Mouse (Mus musculus) kidney, embryonic 14.5 days (tissue): ENCODE measurements around the gene Lypd5. TPM values are rescaled to one million over a fixed set of nuclear protein-coding genes. Genes with fewer than 3 reads are reported as not detected.

Experiments
- ATAC-seq: fragments of 200-750 bp; cut with Nextera tagmentation; 2 replicates; pipeline ENCODE4 v1.8.0; 2017; ENCODE audit warnings: moderate number of reproducible peaks, mild to moderate bottlenecking, moderate TSS enrichment, moderate library complexity; ENCODE audit not compliant: low FRiP score, low TSS enrichment
- H3K27ac ChIP-seq: fragments of 300-500 bp; sonication (generic); 2 replicates; pipeline ENCODE4 v1.5.1; 2014; ENCODE audit warnings: low read depth, mild to moderate bottlenecking, low read length, moderate library complexity, mixed read lengths
- H3K27me3 ChIP-seq: fragments of 300-500 bp; sonication (generic); 2 replicates; pipeline ENCODE4 v1.6.1; 2014; ENCODE audit warnings: mild to moderate bottlenecking, low read length; ENCODE audit not compliant: control insufficient read depth, insufficient read depth
- H3K36me3 ChIP-seq: fragments of 300-500 bp; sonication (generic); 2 replicates; pipeline ENCODE4 v1.6.1; 2014; ENCODE audit warnings: low read length, mixed read lengths; ENCODE audit not compliant: control insufficient read depth, insufficient read depth
- H3K4me1 ChIP-seq: fragments of 300-500 bp; sonication (generic); 2 replicates; pipeline ENCODE4 v1.6.1; 2014; ENCODE audit warnings: low read length, mixed read lengths; ENCODE audit not compliant: control insufficient read depth, insufficient read depth
- H3K4me2 ChIP-seq: fragments of 300-500 bp; sonication (generic); replicated peaks from 2 replicates; pipeline ENCODE4 v1.6.1; 2014; ENCODE audit warnings: low read depth, mild to moderate bottlenecking, low read length
- H3K4me3 ChIP-seq: fragments of 300-500 bp; sonication (generic); 2 replicates; pipeline ENCODE4 v1.5.1; 2014; ENCODE audit warnings: mild to moderate bottlenecking, low read length
- H3K9ac ChIP-seq: fragments of 300-500 bp; sonication (generic); 2 replicates; pipeline ENCODE4 v1.6.1; 2014; ENCODE audit warnings: low read depth, mild to moderate bottlenecking, low read length, moderate library complexity
- H3K9me3 ChIP-seq: fragments of 300-500 bp; sonication (generic); 2 replicates; pipeline ENCODE4 v1.6.1; 2016; ENCODE audit warnings: low read length; ENCODE audit not compliant: control insufficient read depth
- WGBS: fragments of 180-500 bp; shearing (Covaris S2); extraction: QIAGEN DNeasy Blood & Tissue Kit; methylation state at CpG from one replicate; pipeline ENCODE4 v1.1.7; 2014; 5-methylcytosine and 5-hydroxymethylcytosine counted together
- polyA plus RNA-seq: library from polyadenylated mRNA; unstranded; fragments of >200 nt; fragmentation: Nextera tagmentation; extraction: Ambion mirVana; gene quantifications from 2 replicates; pipeline ENCODE4 v1.2.1, GENCODE M21; 2014

Lypd5 gene
- polyA plus RNA-seq, 1 experiment from 2014 or later = not detected

DNA sequence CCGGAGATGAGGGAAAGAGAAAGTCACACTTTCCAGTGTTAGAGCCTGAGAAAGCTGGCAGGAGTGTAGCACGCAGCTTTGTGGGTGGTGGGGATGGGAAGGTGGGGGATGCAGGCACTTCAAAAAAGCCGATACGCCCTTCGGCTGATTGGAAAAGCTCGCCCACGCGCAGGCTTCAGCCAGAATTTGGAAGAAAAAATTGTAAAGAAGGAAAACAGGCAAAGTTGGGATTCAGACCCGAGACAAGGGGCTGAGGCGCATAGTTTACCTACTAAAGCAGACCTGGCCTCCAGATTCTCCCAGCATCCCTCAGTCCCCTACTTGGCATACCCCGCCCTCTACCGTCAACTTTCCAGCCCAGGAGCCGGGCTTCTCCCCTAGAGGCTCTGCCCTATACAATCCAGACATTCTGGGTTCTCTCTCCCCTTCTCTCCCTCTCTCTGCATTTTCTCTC, 23.3 kb upstream of the Lypd5 start:
- peak overlapping the region; percentile 30 for H3K4me3 ChIP-seq
- peak; percentile 78; the same call in 1 of the 2 replicates for ATAC-seq
- H3K4me1 ChIP-seq = no peaks in the 10 kb centered on the region
- peak overlapping the region; percentile 46; the same call in 1 of the 2 replicates for H3K9ac ChIP-seq
- WGBS = 7% methylated on average over 13 of the region's 13 CpGs
- no peak overlapping the region for H3K27ac ChIP-seq
- peaks cover 11% of the 10 kb centered on the region for H3K9me3 ChIP-seq
- no peaks in the 10 kb centered on the region for H3K27me3 ChIP-seq
- peak overlapping the region; percentile 47 for H3K4me2 ChIP-seq
- no peaks in the 10 kb centered on the region for H3K36me3 ChIP-seq

DNA sequence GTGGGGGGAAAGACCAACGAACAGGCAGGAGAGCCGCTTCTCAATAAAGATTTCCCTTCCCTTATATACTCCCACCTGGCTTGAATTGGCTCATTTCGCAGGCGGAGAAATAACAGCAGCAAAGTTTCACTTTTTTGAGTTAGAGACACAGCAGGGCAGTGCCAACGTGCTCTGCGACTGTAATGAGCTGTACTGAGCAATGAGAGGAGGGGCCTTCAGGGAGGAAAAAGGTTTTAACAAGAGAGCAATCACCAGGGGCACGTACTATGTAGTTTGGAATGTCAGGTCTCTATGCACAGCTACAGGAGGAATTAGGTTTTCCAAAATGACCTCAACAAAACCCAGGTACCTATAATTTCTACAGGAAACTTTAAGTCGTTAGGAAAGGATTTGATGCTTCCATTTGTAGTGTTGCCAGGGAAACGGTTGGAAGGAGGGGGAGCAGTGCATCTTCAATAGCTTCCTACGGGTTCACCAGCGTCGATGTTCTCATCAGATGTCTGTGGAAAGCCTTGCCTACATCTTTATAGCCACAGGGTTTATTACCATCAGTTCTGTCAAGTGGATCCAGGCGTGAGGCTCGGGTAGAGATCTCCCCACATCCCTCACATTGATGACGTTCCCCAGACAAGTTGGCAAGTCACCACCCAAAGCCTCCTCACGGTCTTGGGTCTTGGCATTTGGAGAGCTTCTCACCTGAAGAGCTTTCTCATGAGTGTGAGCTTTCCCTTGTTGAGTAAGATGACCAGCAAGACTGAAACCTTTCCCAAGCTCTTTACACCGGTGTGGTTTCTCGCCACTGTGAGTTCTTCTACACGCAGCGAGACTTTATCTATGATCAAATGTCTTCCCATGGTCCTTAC, 22.5 kb upstream of the Lypd5 start:
- H3K27me3 ChIP-seq = no peaks in the 10 kb centered on the region
- H3K9me3 ChIP-seq = peaks cover 11% of the 10 kb centered on the region
- H3K9ac ChIP-seq = peak overlapping the region; percentile 46; the same call in 1 of the 2 replicates
- WGBS = 41% methylated on average over 20 of the region's 20 CpGs
- no peaks in the 10 kb centered on the region for H3K4me1 ChIP-seq
- peak overlapping the region; percentile 30 for H3K4me3 ChIP-seq
- H3K36me3 ChIP-seq = no peaks in the 10 kb centered on the region
- ATAC-seq = no peak
- peak overlapping the region; percentile 47 for H3K4me2 ChIP-seq
- H3K27ac ChIP-seq = no peak overlapping the region

DNA sequence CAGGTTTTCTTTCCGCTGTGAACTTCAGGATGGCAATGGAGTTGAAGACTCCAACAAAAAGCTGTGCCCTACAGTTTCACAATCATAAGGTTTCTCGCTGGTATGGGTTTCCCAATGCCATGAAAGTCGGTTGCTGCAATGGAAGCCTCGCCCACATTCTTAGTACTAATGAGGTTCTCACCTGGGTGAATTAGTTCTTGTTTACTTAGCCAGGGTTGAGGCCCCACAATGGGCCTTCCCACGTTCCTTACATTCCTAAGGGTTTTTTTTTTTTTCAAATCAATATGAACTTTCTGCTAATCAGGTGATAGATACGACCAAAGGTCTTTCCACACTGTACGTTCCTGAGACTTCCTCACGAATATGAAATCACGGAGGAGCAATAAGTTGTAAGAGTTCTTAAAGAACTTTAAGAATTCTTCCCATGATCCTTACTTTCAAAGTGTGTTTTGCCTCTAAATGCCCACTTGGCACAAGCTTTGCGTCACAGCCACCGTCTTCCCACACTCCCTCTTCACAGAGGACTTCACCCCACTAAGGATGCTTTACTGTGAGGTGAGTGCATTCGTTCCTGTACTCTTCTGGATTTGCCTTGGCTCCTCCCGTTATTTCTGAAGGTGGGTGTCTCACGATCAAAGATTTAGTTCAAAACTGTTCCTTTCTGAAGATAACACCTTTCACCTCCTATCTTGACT, 21.6 kb upstream of the Lypd5 start:
- Histone ChIP-seq H3K4me1 (no peaks in the 10 kb centered on the region), H3K27ac (no peak overlapping the region), H3K36me3 (no peaks in the 10 kb centered on the region), H3K4me2 (no peak overlapping the region), H3K9ac (no peak overlapping the region), H3K4me3 (no peak overlapping the region), H3K27me3 (no peaks in the 10 kb centered on the region), H3K9me3 (peaks cover 11% of the 10 kb centered on the region)
- WGBS = 84% methylated on average over 14 of the region's 14 CpGs
- ATAC-seq = no peak

DNA sequence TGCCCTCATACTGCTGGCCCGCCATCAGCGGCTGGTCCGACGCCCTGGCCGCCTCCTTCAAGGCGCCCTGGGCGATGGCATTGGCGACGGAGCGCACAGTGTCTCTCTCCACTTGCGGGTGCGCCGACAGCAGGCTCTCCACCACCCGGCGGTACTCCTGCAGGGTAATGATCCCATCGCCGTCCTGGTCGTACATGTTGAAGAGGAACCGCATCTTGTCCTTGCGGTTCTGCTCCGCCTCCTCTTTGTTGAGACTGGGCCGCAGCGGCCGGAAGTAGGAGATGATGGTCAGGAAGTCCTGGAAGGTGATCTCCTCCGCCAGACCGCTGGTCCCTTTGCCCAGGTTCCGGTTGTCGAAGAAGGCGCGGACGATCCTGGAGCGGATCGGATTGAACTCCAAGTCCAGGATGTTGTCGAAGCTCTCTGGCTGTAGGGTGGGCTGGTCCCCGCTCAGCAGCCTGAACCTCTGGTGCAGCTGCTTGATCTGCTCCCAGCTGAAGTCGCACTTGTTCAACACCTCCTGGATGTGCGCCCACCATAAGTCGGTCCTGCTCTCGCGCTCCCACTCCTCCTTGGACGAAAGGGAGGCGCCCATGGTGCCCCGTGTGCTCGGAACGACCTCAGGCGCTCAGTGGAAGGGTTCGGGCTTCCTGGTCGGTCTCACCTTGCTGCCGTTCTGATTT, 15.6 kb upstream of the Lypd5 start, which contains the start of gene Tescl:
Gene Tescl, minus strand, starts transcription at position 633 of the 683 bp plus-strand sequence.
- Histone ChIP-seq H3K4me1 (no peaks in the 10 kb centered on the region), H3K4me3 (peak within 1 kb of the TSS; percentile 6; the same call in 1 of the 2 replicates), H3K9me3 (no peaks in the 10 kb centered on the region), H3K36me3 (no peaks in the 10 kb centered on the region), H3K27me3 (peaks cover 11% of the 10 kb centered on the region; the same call in 1 of the 2 replicates), H3K4me2 (peak within 1 kb of the TSS; percentile 26), H3K9ac (0 out of 2 replicates have a peak within 1 kb of the TSS, but pooled peaks have one; percentile 23), H3K27ac (no peak within 1 kb of the TSS)
- 42% methylated on average over 47 of the region's 49 CpGs for WGBS
- ATAC-seq = no peak

DNA sequence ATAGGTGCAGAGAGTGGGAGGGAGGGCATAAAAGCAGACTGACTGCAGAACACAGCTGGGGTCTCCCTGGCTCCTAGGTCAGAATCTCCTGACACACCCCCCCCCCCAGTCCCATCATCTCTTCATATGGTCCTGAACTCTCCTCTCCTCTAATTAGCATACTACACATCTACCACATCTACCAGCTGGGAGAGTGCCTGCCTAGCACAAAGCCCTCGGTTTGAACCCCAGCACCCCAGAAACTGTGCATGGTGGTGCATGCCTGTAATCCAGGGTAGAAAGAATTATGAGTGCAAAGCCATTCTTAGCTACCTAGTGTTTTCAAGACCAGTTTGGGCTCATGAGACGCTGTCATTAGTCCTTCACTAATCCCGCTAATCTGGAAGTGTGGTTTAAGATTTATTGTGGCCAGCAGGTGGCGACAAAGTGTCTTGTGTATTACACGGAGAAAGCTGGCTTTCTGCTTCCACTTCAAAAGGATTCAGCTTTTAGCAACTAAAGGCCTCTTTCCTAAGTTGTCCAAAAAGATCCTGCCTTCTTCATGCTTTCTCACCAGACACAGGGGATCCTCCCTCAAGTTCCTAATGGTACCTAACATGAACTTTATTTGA, 13.2 kb upstream of the Lypd5 start:
- 22% methylated on average over 5 of the region's 5 CpGs for WGBS
- Histone ChIP-seq H3K4me2 (no peak overlapping the region), H3K4me3 (no peak overlapping the region), H3K4me1 (no peaks in the 10 kb centered on the region), H3K36me3 (no peaks in the 10 kb centered on the region), H3K9ac (no peak overlapping the region), H3K27ac (no peak overlapping the region), H3K27me3 (peaks cover 11% of the 10 kb centered on the region; the same call in 1 of the 2 replicates), H3K9me3 (no peaks in the 10 kb centered on the region)
- 0 out of 2 replicates have a peak, but pooled peaks have one; percentile 55 for ATAC-seq

DNA sequence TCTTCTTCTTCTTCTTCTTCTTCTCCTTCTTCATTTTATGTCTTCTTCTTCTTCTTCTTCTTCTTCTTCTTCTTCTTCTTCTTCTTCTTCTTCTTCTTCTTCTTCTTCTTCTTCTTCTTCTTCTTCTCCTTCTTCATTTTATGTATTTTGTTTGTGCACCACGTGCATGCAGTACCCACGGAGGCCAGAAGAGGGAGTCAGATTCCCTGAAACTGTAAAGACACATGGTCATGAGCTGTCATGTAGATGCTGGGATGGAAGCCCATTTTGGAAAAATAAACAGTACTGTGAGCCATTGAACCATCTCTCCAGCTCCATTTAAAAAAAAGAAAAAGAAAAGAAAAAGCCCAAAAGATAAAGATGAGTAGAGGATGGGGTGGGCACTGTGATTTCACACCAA, 10.8 kb upstream of the Lypd5 start:
- H3K9ac ChIP-seq = no peak overlapping the region
- no peak overlapping the region for H3K27ac ChIP-seq
- WGBS = 44% methylated on average over 2 of the region's 2 CpGs
- no peaks in the 10 kb centered on the region for H3K9me3 ChIP-seq
- no peaks in the 10 kb centered on the region for H3K36me3 ChIP-seq
- no peak for ATAC-seq
- H3K4me2 ChIP-seq = no peak overlapping the region
- no peaks in the 10 kb centered on the region for H3K4me1 ChIP-seq
- peaks cover 9% of the 10 kb centered on the region; the same call in 1 of the 2 replicates for H3K27me3 ChIP-seq
- H3K4me3 ChIP-seq = no peak overlapping the region

DNA sequence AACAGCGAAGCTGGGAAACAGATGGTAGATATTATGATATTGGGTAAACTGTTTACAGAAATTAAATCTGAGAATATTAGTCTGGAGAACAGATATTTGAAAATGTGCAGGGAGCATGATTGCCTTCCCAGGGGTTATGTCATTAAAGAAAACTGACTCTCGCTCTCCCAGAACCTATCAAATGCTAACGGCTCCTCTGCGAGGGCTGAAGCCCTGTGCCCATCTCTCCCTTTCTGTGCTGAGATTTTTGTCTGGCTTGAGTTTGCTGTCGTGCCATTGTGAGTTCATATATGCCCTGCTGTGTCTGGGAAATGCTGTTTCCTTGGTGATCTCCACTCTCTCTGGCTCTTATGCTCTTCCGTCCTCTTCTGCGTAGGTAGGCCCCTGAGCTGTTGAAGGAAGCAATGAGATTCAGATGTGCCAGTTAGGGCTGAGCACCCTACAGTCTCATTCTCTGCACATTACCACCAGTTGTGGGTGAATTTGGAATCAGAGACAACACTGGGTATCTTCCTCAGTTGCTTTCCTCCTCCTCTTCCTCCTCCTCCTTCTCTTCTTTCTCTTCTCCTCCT, 5.2 kb upstream of the Lypd5 start:
- no peak for ATAC-seq
- H3K4me1 ChIP-seq = no peaks in the 10 kb centered on the region
- no peak overlapping the region for H3K9ac ChIP-seq
- 75% methylated on average over 7 of the region's 7 CpGs for WGBS
- H3K27ac ChIP-seq = no peak overlapping the region
- H3K36me3 ChIP-seq = no peaks in the 10 kb centered on the region
- no peaks in the 10 kb centered on the region for H3K9me3 ChIP-seq
- no peak overlapping the region for H3K4me3 ChIP-seq
- no peak overlapping the region for H3K4me2 ChIP-seq
- H3K27me3 ChIP-seq = no peaks in the 10 kb centered on the region

DNA sequence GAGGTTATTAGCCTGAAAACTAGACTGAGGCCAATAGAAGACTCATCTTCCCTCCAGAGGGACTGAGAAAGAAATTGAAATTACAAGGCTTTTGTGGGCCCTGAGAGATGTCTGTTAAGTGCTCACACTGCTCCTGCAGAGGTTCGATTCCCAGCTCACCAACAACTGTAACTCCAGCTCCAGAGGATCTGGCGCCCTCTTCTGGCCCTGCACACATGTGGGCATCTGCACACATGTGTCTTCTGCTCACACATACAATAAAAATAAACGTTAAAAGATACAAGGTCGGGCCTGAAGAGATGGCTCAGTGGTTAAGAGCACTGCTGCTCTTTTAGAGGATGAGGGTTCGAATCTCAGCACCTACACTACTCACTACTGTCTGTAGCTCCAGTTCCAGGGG, 2.6 kb upstream of the Lypd5 start:
- Histone ChIP-seq H3K4me2 (no peak overlapping the region), H3K27me3 (no peaks in the 10 kb centered on the region), H3K9me3 (no peaks in the 10 kb centered on the region), H3K4me3 (no peak overlapping the region), H3K4me1 (no peaks in the 10 kb centered on the region), H3K27ac (no peak overlapping the region), H3K9ac (no peak overlapping the region), H3K36me3 (no peaks in the 10 kb centered on the region)
- 66% methylated on average over 5 of the region's 5 CpGs for WGBS
- ATAC-seq = no peak
